Comparison of ENCODE assay signal across 21 mouse cellular contexts in genomic region chr5:130031410-130032390, GRCm38 (mm10). TPM values are rescaled to one million over a fixed set of nuclear protein-coding genes. Genes with fewer than 3 reads are reported as not detected.
DNase-seq lines count a peak whose midpoint lies in the region; ATAC-seq and TF ChIP-seq lines count a peak whose summit lies in the region.
"Had no signal": no experiment of that assay in that cellular context is flagged by ENCODE, and none has a peak within 500 bp of the region (broad histone marks: within the 10 kb centered on the region; RNA-seq: fewer than 3 reads in every experiment).

No protein-coding gene starts in this region.

- H3K36me3 ChIP-seq in liver, embryonic 12.5 days = peaks cover 31% of the 10 kb centered on the region
- H3K36me3 ChIP-seq in CH12.LX (replicated peaks in 1 of 2; ENCODE audit: control insufficient read depth in 1 of 2, insufficient read depth in 1 of 2, low read length in 1 of 2) = peaks cover 10 to 48% of the 10 kb centered on the region in 2 experiments
- no peaks in the 10 kb centered on the region; the same call in 1 of the 2 replicates for H3K36me3 ChIP-seq in ES-E14 (ENCODE audit: control insufficient read depth, insufficient read depth, low read length, poor library complexity, severe bottlenecking)

- peaks cover 46% of the 10 kb centered on the region for H3K4me1 ChIP-seq in liver, embryonic 12.5 days
- H3K4me1 ChIP-seq in CH12.LX (ENCODE audit: control insufficient read depth in 1 of 2, insufficient read depth in 2 of 2) = peaks cover 8 to 34% of the 10 kb centered on the region in 2 experiments
- peaks cover 0 to 10% of the 10 kb centered on the region in 2 experiments; a peak in 1 of 4 replicates for H3K4me1 ChIP-seq in ES-E14 (ENCODE audit: control insufficient read depth in 2 of 2, insufficient read depth in 2 of 2, low read length in 2 of 2, poor library complexity in 1 of 2)
- H3K4me1 ChIP-seq: neural tube, embryonic 12.5 days had no signal

- 0 out of 2 replicates have a peak overlapping the region, but pooled peaks have one; percentile 27 for H3K27ac ChIP-seq in liver, embryonic 12.5 days
- H3K27ac ChIP-seq in CH12.LX (ENCODE audit: insufficient read depth, low read depth) = no peak overlapping the region
- H3K27ac ChIP-seq in ES-E14 (ENCODE audit: insufficient read depth, low read depth, low read length, poor library complexity, severe bottlenecking) = no peak overlapping the region; the same call in 1 of the 2 replicates
- H3K27ac ChIP-seq: hindbrain, embryonic 10.5 days; left cerebral cortex, adult 2 months; limb, embryonic 10.5 days; liver, embryonic 15.5 days; midbrain, embryonic 10.5 days; neural tube, embryonic 12.5 days had no signal

- no peak for TF ChIP-seq POLR2A in CH12.LX (IDR thresholded peaks at IDR 0.05; ENCODE audit: low read depth, low read length)

- no peak for TF ChIP-seq RAD21 in CH12.LX (IDR thresholded peaks at IDR 0.05; ENCODE audit: low read depth, low read length)

- H3K79me2 ChIP-seq in CH12.LX (replicated peaks; ENCODE audit: control insufficient read depth, extremely low read depth, insufficient read depth, poor library complexity, severe bottlenecking) = peaks cover 14% of the 10 kb centered on the region; the same call in 1 of the 2 replicates

- no peak for ATAC-seq in liver, embryonic 12.5 days
- ATAC-seq: forebrain, embryonic 16.5 days had no signal

- dilution Hi-C loops in CH12.LX (cut with MboI; ENCODE audit: extremely low pct_ligation_motif_present, extremely low pct_unique_long_range_greater_than_20kb, low sequenced_read_pairs) = no loop called here

- no peak overlapping the region for H3K4me3 ChIP-seq in liver, embryonic 12.5 days
- no peak overlapping the region for H3K4me3 ChIP-seq in CH12.LX (replicated peaks in 1 of 3; ENCODE audit: low read depth in 2 of 3, low read length in 2 of 3, poor library complexity in 1 of 3)
- H3K4me3 ChIP-seq in ES-E14 (ENCODE audit: insufficient read depth in 1 of 2, low read depth in 1 of 2, low read length in 2 of 2, poor library complexity in 1 of 2, severe bottlenecking in 1 of 2) = peak overlapping the region in 1 of 2 experiments; percentile 32; a peak in 2 of 4 replicates
- H3K4me3 ChIP-seq: hindbrain, embryonic 10.5 days; left cerebral cortex, adult 2 months; limb, embryonic 10.5 days; liver, embryonic 15.5 days; midbrain, embryonic 10.5 days; neural tube, embryonic 12.5 days had no signal

- H3K4me2 ChIP-seq in liver, embryonic 12.5 days = no peak overlapping the region
- no peak overlapping the region for H3K4me2 ChIP-seq in CH12.LX (ENCODE audit: insufficient read depth, low read depth, poor library complexity, severe bottlenecking)
- H3K4me2 ChIP-seq: liver, embryonic 15.5 days; neural tube, embryonic 12.5 days had no signal

- TF ChIP-seq EP300 in CH12.LX (IDR thresholded peaks at IDR 0.05; ENCODE audit: low read length) = no peak

- no peak for TF ChIP-seq CTCF in CH12.LX (conservative IDR thresholded peaks at IDR 0.05 in 1 of 2, IDR thresholded peaks at IDR 0.05 in 1 of 2; ENCODE audit: low read depth in 2 of 2, low read length in 2 of 2)

- in situ Hi-C loops in CH12.LX (cut with MboI; ENCODE audit: low pct_ligation_motif_present, low pct_unique_long_range_greater_than_20kb, low sequenced_read_pairs) = no loop called here
- in situ Hi-C loops in ES-E14 (cut with MboI; ENCODE audit: low sequenced_read_pairs in 2 of 2, unreplicated experiment in 2 of 2) = no loop called here

- H3K27me3 ChIP-seq in liver, embryonic 12.5 days (replicated peaks) = 0 out of 2 replicates have a peak, but pooled peaks cover 6% of the 10 kb centered on the region
- peaks cover 4% of the 10 kb centered on the region for H3K27me3 ChIP-seq in CH12.LX (replicated peaks)

- H3K9ac ChIP-seq in liver, embryonic 12.5 days = no peak overlapping the region
- H3K9ac ChIP-seq in CH12.LX (ENCODE audit: insufficient read depth, low read depth) = no peak overlapping the region
- H3K9ac ChIP-seq in ES-E14 (ENCODE audit: insufficient read depth, low read depth, low read length, poor library complexity, severe bottlenecking) = peak overlapping the region; percentile 46
- H3K9ac ChIP-seq: liver, embryonic 15.5 days; neural tube, embryonic 12.5 days had no signal

- H3K9me3 ChIP-seq in liver, embryonic 12.5 days (replicated peaks) = no peaks in the 10 kb centered on the region
- H3K9me3 ChIP-seq in CH12.LX (replicated peaks; ENCODE audit: low read length) (no peaks in the 10 kb centered on the region), ES-E14 (ENCODE audit: control insufficient read depth, insufficient read depth, low read depth, low read length) (no peaks in the 10 kb centered on the region)
- H3K9me3 ChIP-seq: hindbrain, embryonic 10.5 days; limb, embryonic 10.5 days; liver, embryonic 15.5 days; midbrain, embryonic 10.5 days; neural tube, embryonic 12.5 days had no signal

- WGBS in liver, embryonic 12.5 days (ENCODE audit: insufficient replicate concordance) = 90% methylated on average over 19 of the region's 19 CpGs

- no peak for DNase-seq in liver
- DNase-seq in CH12.LX (ENCODE audit: extremely low read depth) = no peak
- no peak for DNase-seq in ES-E14 (ENCODE audit: low read depth, low spot score)
- peak; percentile 46 for DNase-seq in adrenal gland, postnatal 25 days
- no peak for DNase-seq in heart, adult 8-10 months (ENCODE audit: low spot score)
- DNase-seq in left cerebral cortex, adult 8-10 months (ENCODE audit: low spot score in 2 of 2) = no peak
- DNase-seq: cerebellum, adult 8-10 months; gastrocnemius, postnatal 25 days; kidney, postnatal 4 days; layer of hippocampus, adult 9-11 months; lung, postnatal 10 days; right cerebral cortex, adult 18-20 months; thymus, postnatal 36 days had no signal

TF ChIP-seq in CH12.LX, 34 proteins besides CTCF, POLR2A, EP300 and RAD21:
- TF ChIP-seq MEF2A (IDR thresholded peaks at IDR 0.05; ENCODE audit: borderline replicate concordance, low read depth, low read length) = no peak
- peak; percentile 85 for TF ChIP-seq MAFK (IDR thresholded peaks at IDR 0.05; ENCODE audit: insufficient replicate concordance, low read length)

TF ChIP-seq in ES-E14, 5 proteins besides CTCF, POLR2A, EP300 and RAD21:
- peak; percentile 91 for TF ChIP-seq MAFK (IDR thresholded peaks at IDR 0.05; ENCODE audit: insufficient read depth, low read depth, low read length)
- no peak for TF ChIP-seq ZC3H11A (IDR thresholded peaks at IDR 0.05; ENCODE audit: borderline replicate concordance, low read depth, low read length)

RNA-seq across cellular contexts. Expression of gene Crcp, which starts 2.6 kb away (rescaled TPM):
- polyA plus RNA-seq in liver, embryonic 12.5 days (2016; fragmentation: Nextera tagmentation; extraction: Ambion mirVana) = 33.9 and 34.7 TPM in 2 replicates
- total RNA-seq in CH12.LX (2012; rRNA removed) = 42.3 and 50.2 TPM in 2 replicates
- 57.1 and 58.3 TPM in 2 replicates for total RNA-seq in CH12.LX (2014; rRNA removed)
- polyA plus RNA-seq in CH12.LX (2012; ENCODE audit: insufficient read length, low read depth) = 63.2 and 73.6 TPM in 2 replicates
- total RNA-seq in ES-E14 (2012; rRNA removed) = 21.1 and 30.8 TPM in 2 replicates
- total RNA-seq in adrenal gland, postnatal 25 days (2021) = 43.9 and 48.0 TPM in 2 replicates
- total RNA-seq in heart, adult 8-10 months (2022) = 10 to 100 TPM; 11.5 to 16.1 (median 14.5) TPM
- 10 to 100 TPM; 26.7 to 32.6 (median 30.1) TPM for total RNA-seq in left cerebral cortex, adult 8-10 months (2022)

RNA-seq across cellular contexts. Expression of gene Asl, which starts 2.7 kb away (rescaled TPM):
- 39.1 and 41.1 TPM in 2 replicates for polyA plus RNA-seq in liver, embryonic 12.5 days (2016; fragmentation: Nextera tagmentation; extraction: Ambion mirVana)
- 54.4 and 70.4 TPM in 2 replicates for total RNA-seq in CH12.LX (2012; rRNA removed)
- total RNA-seq in CH12.LX (2014; rRNA removed) = 44.8 and 45.3 TPM in 2 replicates
- 60.1 and 61.0 TPM in 2 replicates for polyA plus RNA-seq in CH12.LX (2012; ENCODE audit: insufficient read length, low read depth)
- 27.2 and 31.8 TPM in 2 replicates for total RNA-seq in ES-E14 (2012; rRNA removed)
- 116 and 167 TPM in 2 replicates for total RNA-seq in adrenal gland, postnatal 25 days (2021)
- total RNA-seq in heart, adult 8-10 months (2022) = 1 to 10 TPM; 3.0 to 7.1 (median 6.3) TPM
- total RNA-seq in left cerebral cortex, adult 8-10 months (2022) = 10 to 100 TPM; 22.9 to 28.0 (median 25.9) TPM

RNA-seq across cellular contexts. Expression of gene Gusb, which starts 28.9 kb away (rescaled TPM):
- 44.8 and 49.1 TPM in 2 replicates for polyA plus RNA-seq in liver, embryonic 12.5 days (2016; fragmentation: Nextera tagmentation; extraction: Ambion mirVana)
- total RNA-seq in CH12.LX (2012; rRNA removed) (180 and 187 TPM in 2 replicates), CH12.LX (2014; rRNA removed) (72.4 and 73.4 TPM in 2 replicates), ES-E14 (2012; rRNA removed) (29.0 and 53.5 TPM in 2 replicates)
- polyA plus RNA-seq in CH12.LX (2012; ENCODE audit: insufficient read length, low read depth) = 200 and 210 TPM in 2 replicates
- total RNA-seq in adrenal gland, postnatal 25 days (2021) = 55.0 and 62.3 TPM in 2 replicates
- total RNA-seq in heart, adult 8-10 months (2022) = 10 to 100 TPM; 11.7 to 14.2 (median 12.8) TPM
- total RNA-seq in left cerebral cortex, adult 8-10 months (2022) = 10 to 100 TPM; 12.7 to 40.4 (median 22.1) TPM

RNA-seq across cellular contexts. Expression of gene Tpst1, which starts 41.4 kb away (rescaled TPM):
- 37.1 and 37.2 TPM in 2 replicates for polyA plus RNA-seq in liver, embryonic 12.5 days (2016; fragmentation: Nextera tagmentation; extraction: Ambion mirVana)
- total RNA-seq in CH12.LX (2012; rRNA removed) (36.8 and 45.5 TPM in 2 replicates), CH12.LX (2014; rRNA removed) (49.9 and 52.5 TPM in 2 replicates), ES-E14 (2012; rRNA removed) (51.4 and 59.9 TPM in 2 replicates)
- polyA plus RNA-seq in CH12.LX (2012; ENCODE audit: insufficient read length, low read depth) = 43.2 and 50.4 TPM in 2 replicates
- 48.5 and 55.1 TPM in 2 replicates for total RNA-seq in adrenal gland, postnatal 25 days (2021)
- 10 to 100 TPM in 1 of 4 experiments, 1 to 10 TPM in 3; 8.2 to 10.6 (median 9.3) TPM for total RNA-seq in heart, adult 8-10 months (2022)
- total RNA-seq in left cerebral cortex, adult 8-10 months (2022) = 10 to 100 TPM; 34.4 to 39.4 (median 36.7) TPM
